Mouse (Mus musculus): Measurements from ENCODE around the gene Epha1. TPM values are rescaled to one million over a fixed set of nuclear protein-coding genes. Genes with fewer than 3 reads are reported as not detected.

Gene Epha1
- polyA plus RNA-seq, 1 experiment from 2014 or later: 1.9 TPM

DNA sequence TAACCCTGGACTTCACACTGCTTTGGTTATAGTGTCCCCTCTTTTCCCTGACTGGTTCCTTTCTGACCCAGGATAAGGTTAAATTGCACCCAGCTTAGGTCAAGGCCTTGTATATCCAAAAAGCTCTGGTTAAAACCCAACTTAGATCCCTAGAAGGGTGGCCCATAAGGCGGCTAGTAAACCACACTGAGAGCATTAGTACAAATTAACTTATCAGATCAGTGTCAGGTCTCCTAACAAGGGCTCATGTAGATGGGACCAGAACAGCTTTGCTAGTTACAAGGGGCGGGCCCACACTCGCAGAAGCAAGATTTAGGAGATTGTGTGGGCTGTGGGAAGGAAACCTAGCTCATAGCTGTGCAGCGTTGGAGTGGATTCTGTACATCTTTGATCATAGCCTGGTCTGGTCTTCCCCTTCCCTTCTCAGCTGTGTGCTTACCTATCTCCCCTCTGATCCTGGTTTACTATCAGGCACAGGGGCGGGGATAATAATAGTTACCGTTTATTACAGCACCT, 3.5 kb upstream of the Epha1 start:
- no peak overlapping the region for H3K4me3 ChIP-seq (ENCODE audit: low read length)
- ATAC-seq (replicated peaks; ENCODE audit: extremely low read depth, insufficient read depth, low FRiP score): no peak
- no peaks in the 10 kb centered on the region for H3K9me3 ChIP-seq (replicated peaks; ENCODE audit: control insufficient read depth, low read length)
- no peaks in the 10 kb centered on the region for H3K36me3 ChIP-seq (ENCODE audit: control insufficient read depth, insufficient read depth)
- H3K4me2 ChIP-seq (ENCODE audit: low read depth, low read length): no peak overlapping the region
- H3K9ac ChIP-seq (ENCODE audit: low read length): 0 out of 2 replicates have a peak overlapping the region, but pooled peaks have one; percentile 7
- H3K4me1 ChIP-seq (ENCODE audit: control insufficient read depth, insufficient read depth, low read length): peaks cover 39% of the 10 kb centered on the region
- no peaks in the 10 kb centered on the region for H3K27me3 ChIP-seq (ENCODE audit: control insufficient read depth, insufficient read depth, low read length)
- WGBS: 59% methylated on average over 6 of the region's 6 CpGs
- peak overlapping the region; percentile 41 for H3K27ac ChIP-seq (ENCODE audit: low read length)

DNA sequence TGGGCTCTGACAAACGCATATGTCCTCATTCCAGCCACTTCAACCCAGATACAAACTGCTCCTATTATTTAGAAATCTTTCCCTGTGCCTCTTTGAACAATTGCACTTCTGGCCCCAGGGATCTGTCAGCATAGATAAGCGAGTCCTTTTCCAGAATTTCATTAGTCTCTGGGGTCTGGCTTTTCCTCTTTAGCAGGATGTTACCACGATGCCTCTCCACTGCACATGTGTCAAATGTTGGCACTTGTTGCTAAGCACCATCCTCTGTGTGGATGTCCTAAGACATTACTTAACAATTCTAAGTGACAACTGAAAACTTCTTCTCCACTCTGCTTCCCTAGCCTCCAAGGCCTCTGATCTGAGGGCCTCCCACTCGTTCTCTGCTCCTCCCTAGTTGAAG, 2.9 kb upstream of the Epha1 start:
- H3K27me3 ChIP-seq (ENCODE audit: control insufficient read depth, insufficient read depth, low read length): no peaks in the 10 kb centered on the region
- H3K4me2 ChIP-seq (ENCODE audit: low read depth, low read length): no peak overlapping the region
- WGBS: 22% methylated on average over 4 of the region's 4 CpGs
- peak; percentile 4; the same call in 1 of the 2 replicates for ATAC-seq (replicated peaks; ENCODE audit: extremely low read depth, insufficient read depth, low FRiP score)
- H3K36me3 ChIP-seq (ENCODE audit: control insufficient read depth, insufficient read depth): no peaks in the 10 kb centered on the region
- peaks cover 34% of the 10 kb centered on the region for H3K4me1 ChIP-seq (ENCODE audit: control insufficient read depth, insufficient read depth, low read length)
- no peaks in the 10 kb centered on the region for H3K9me3 ChIP-seq (replicated peaks; ENCODE audit: control insufficient read depth, low read length)
- H3K27ac ChIP-seq (ENCODE audit: low read length): peak overlapping the region; percentile 41
- 0 out of 2 replicates have a peak overlapping the region, but pooled peaks have one; percentile 7 for H3K9ac ChIP-seq (ENCODE audit: low read length)
- no peak overlapping the region for H3K4me3 ChIP-seq (ENCODE audit: low read length)

DNA sequence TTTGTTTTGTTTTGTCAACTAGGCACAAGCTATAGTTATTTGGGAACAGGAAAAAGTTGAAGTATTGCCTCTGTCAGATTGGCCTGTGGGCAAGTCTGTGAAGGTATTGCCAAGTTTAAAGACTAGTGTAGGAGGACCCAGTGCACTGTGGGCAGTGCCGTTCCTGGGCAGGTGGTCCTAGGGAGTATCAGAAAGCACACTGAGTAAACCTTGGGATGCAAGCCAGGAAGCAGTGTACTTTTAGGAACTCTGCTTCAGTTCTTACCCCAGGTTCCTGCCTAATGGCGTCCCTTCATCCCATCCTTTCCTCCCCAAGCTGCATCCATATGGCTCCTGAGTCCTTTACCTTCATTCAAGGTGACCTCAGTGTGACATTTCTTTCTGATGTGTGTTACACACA, 2.1 kb upstream of the Epha1 start:
- Histone ChIP-seq H3K36me3 (ENCODE audit: control insufficient read depth, insufficient read depth) (no peaks in the 10 kb centered on the region), H3K27me3 (ENCODE audit: control insufficient read depth, insufficient read depth, low read length) (no peaks in the 10 kb centered on the region), H3K27ac (ENCODE audit: low read length) (peak overlapping the region; percentile 41), H3K4me2 (ENCODE audit: low read depth, low read length) (no peak overlapping the region), H3K9me3 (replicated peaks; ENCODE audit: control insufficient read depth, low read length) (no peaks in the 10 kb centered on the region), H3K4me3 (ENCODE audit: low read length) (no peak overlapping the region), H3K9ac (ENCODE audit: low read length) (no peak overlapping the region), H3K4me1 (ENCODE audit: control insufficient read depth, insufficient read depth, low read length) (peaks cover 36% of the 10 kb centered on the region)
- ATAC-seq (replicated peaks; ENCODE audit: extremely low read depth, insufficient read depth, low FRiP score): no peak
- WGBS: 76% methylated on average over 2 of the region's 2 CpGs

DNA sequence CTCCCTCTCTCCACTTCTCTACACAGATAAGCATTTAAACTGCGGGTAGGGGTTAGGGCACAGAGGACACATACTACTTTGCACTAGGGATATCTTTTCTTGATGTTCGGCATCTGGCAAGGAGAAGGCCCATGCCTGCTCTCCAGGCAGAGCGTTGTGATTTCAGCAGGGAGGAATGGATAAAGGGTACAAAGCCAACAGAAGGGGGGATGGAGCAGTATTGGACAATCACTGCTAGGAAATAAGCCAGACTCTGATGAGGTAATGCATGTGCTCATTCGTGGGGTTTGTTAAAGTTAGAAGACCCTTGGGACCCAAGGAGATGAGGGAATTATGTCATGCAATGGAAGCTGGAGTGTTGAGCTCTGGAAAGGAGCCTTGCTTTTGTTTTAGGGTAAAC, 1.6 kb upstream of the Epha1 start:
- Histone ChIP-seq H3K9ac (ENCODE audit: low read length) (no peak overlapping the region), H3K9me3 (replicated peaks; ENCODE audit: control insufficient read depth, low read length) (no peaks in the 10 kb centered on the region), H3K4me2 (ENCODE audit: low read depth, low read length) (no peak overlapping the region), H3K27me3 (ENCODE audit: control insufficient read depth, insufficient read depth, low read length) (no peaks in the 10 kb centered on the region), H3K36me3 (ENCODE audit: control insufficient read depth, insufficient read depth) (no peaks in the 10 kb centered on the region), H3K27ac (ENCODE audit: low read length) (peak overlapping the region; percentile 55; the same call in 1 of the 2 replicates), H3K4me1 (ENCODE audit: control insufficient read depth, insufficient read depth, low read length) (peaks cover 40% of the 10 kb centered on the region), H3K4me3 (ENCODE audit: low read length) (no peak overlapping the region)
- peak; percentile 25; the same call in 1 of the 2 replicates for ATAC-seq (replicated peaks; ENCODE audit: extremely low read depth, insufficient read depth, low FRiP score)
- 26% methylated on average over 4 of the region's 4 CpGs for WGBS

DNA sequence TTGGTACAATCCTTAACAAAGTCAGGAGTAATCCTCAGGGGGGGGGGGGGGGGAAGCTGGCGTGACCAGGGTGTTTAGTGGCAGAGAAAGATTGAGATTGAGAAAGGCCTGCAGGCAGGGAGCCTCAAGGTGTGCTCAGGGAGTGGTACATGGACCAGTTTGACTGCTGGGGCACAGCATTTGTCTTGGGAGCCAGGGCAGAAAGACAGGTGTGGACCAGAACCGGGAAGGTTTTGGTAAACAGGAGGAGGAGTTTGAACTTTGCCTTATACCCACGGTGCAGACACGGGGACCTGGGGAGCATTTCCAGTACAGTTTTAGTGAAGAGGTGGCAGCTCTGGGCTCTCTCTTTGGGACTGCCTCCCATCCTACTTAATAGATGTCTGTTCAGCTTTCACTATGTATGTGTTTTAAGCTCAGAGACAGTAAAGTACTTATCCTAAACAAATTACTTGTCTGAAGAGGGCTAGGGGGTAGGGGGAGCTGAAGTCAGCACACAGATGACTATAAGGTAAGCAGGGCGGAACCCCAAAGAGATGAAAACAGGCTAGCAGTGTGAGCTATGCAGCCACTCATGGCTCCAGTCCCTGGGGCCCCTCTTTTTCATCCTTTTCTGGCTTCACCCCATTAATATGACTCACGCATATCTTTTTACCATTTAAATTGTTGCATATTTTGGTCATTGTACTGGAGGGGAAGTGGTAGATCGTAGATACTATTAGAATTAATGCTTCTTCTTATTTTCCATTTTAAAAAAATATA, 782 bp upstream of the Epha1 start:
- ATAC-seq (replicated peaks; ENCODE audit: extremely low read depth, insufficient read depth, low FRiP score): no peak
- H3K9ac ChIP-seq (ENCODE audit: low read length): peak overlapping the region; percentile 76
- WGBS: 36% methylated on average over 7 of the region's 7 CpGs

DNA sequence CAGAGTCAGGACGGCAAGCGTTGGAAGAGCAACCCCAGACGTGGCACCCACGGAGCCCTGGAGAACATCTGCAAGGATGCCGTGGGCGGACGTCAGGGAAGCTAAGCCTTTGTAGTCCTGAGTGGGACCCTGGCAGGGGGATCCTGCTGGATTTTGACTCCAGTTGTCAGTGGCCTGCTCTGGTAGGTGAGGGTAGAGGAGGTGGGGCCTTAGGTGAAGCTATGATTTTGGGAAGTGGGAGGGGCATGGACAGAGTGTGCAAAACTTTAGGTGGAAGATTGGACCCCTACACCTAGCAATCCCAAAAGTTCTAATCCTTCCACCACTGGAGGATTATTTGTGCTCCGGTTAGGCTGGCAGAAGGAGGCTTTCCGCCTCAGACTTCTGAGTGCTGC, 650 bp downstream of the Epha1 start:
- Histone ChIP-seq H3K4me1 (ENCODE audit: control insufficient read depth, insufficient read depth, low read length) (peaks cover 43% of the 10 kb centered on the region), H3K4me3 (ENCODE audit: low read length) (peak overlapping the region; percentile 66)
- 49% methylated on average over 9 of the region's 9 CpGs for WGBS

More for the DNA sequence above, 782 bp upstream of the Epha1 start:
- no peaks in the 10 kb centered on the region for H3K27me3 ChIP-seq (ENCODE audit: control insufficient read depth, insufficient read depth, low read length)
- peak overlapping the region; percentile 96 for H3K4me2 ChIP-seq (ENCODE audit: low read depth, low read length)
- peaks cover 43% of the 10 kb centered on the region for H3K4me1 ChIP-seq (ENCODE audit: control insufficient read depth, insufficient read depth, low read length)
- H3K4me3 ChIP-seq (ENCODE audit: low read length): peak overlapping the region; percentile 66
- no peak overlapping the region for H3K27ac ChIP-seq (ENCODE audit: low read length)
- H3K9me3 ChIP-seq (replicated peaks; ENCODE audit: control insufficient read depth, low read length): no peaks in the 10 kb centered on the region
- no peaks in the 10 kb centered on the region for H3K36me3 ChIP-seq (ENCODE audit: control insufficient read depth, insufficient read depth)

DNA sequence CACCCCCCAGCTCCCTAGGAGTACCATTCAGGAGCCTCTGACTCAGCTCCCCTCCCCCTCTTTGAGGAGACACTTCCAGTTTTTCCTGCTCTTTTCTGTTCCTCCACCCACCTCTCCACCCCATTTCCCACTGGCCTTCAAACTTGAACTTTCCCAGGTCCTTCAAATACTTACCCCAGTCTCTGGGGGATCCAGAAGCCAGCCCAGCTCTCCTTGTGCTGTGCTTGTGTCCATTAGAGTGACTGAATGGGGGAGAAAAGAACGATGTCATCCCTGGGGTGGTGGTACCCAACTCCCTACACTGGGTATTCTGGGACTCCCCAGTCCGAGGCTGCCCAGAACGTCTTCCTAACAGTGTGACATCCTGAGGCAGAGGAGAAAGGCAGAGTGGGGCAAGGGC, 1.1 kb downstream of the Epha1 start:
- Histone ChIP-seq H3K36me3 (ENCODE audit: control insufficient read depth, insufficient read depth) (no peaks in the 10 kb centered on the region), H3K27ac (ENCODE audit: low read length) (peak overlapping the region; percentile 35; the same call in 1 of the 2 replicates), H3K4me3 (ENCODE audit: low read length) (no peak overlapping the region; the same call in 1 of the 2 replicates), H3K4me2 (ENCODE audit: low read depth, low read length) (peak overlapping the region; percentile 96; the same call in 1 of the 2 replicates), H3K9me3 (replicated peaks; ENCODE audit: control insufficient read depth, low read length) (no peaks in the 10 kb centered on the region), H3K27me3 (ENCODE audit: control insufficient read depth, insufficient read depth, low read length) (no peaks in the 10 kb centered on the region), H3K9ac (ENCODE audit: low read length) (no peak overlapping the region), H3K4me1 (ENCODE audit: control insufficient read depth, insufficient read depth, low read length) (peaks cover 43% of the 10 kb centered on the region)
- WGBS: 29% methylated on average over 3 of the region's 3 CpGs
- no peak for ATAC-seq (replicated peaks; ENCODE audit: extremely low read depth, insufficient read depth, low FRiP score)

More for the DNA sequence above, 650 bp downstream of the Epha1 start:
- no peak for ATAC-seq (replicated peaks; ENCODE audit: extremely low read depth, insufficient read depth, low FRiP score)
- Histone ChIP-seq H3K36me3 (ENCODE audit: control insufficient read depth, insufficient read depth) (no peaks in the 10 kb centered on the region), H3K4me2 (ENCODE audit: low read depth, low read length) (peak overlapping the region; percentile 96), H3K27me3 (ENCODE audit: control insufficient read depth, insufficient read depth, low read length) (no peaks in the 10 kb centered on the region), H3K27ac (ENCODE audit: low read length) (peak overlapping the region; percentile 27), H3K9ac (ENCODE audit: low read length) (peak overlapping the region; percentile 76), H3K9me3 (replicated peaks; ENCODE audit: control insufficient read depth, low read length) (no peaks in the 10 kb centered on the region)

DNA sequence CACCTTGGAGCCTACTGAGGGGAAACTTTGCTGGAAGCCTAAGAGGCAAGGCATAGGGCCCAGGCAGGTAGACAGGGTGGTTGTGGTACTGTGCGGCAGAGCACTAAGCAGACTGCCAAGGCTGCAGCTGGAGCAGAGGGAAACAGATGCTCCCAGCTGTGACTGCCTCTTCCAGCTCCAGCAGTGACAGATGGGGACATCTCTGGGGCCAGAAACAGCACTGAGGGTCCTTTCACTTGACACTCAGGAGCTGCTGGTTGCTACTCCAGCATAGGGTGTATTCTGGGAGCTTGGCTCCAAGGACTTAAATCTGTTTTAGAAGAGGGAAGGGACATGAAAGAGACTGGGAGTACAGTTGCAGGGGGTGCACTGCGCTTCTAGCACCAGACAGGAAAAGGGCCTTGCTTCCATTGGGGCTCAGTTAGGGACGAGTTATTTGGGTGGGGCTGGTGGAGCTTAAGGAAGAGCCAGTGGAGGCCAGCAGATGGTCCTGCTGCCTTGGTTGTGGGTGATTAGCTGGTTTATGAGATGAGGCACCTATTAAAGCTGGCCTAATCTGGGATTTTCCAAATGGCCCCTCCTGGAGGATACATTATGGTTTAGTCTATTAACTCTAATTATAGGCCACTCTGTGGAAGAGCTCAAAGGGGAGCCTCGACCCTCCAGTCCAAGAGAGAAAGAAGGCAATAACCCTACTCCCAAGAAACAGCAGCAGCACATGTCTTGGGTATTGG, 2.3 kb downstream of the Epha1 start:
- Histone ChIP-seq H3K9ac (ENCODE audit: low read length) (no peak overlapping the region), H3K9me3 (replicated peaks; ENCODE audit: control insufficient read depth, low read length) (no peaks in the 10 kb centered on the region), H3K27ac (ENCODE audit: low read length) (peak overlapping the region; percentile 32; the same call in 1 of the 2 replicates), H3K4me3 (ENCODE audit: low read length) (no peak overlapping the region), H3K4me1 (ENCODE audit: control insufficient read depth, insufficient read depth, low read length) (peaks cover 34% of the 10 kb centered on the region), H3K4me2 (ENCODE audit: low read depth, low read length) (no peak overlapping the region), H3K36me3 (ENCODE audit: control insufficient read depth, insufficient read depth) (no peaks in the 10 kb centered on the region), H3K27me3 (ENCODE audit: control insufficient read depth, insufficient read depth, low read length) (no peaks in the 10 kb centered on the region)
- ATAC-seq (replicated peaks; ENCODE audit: extremely low read depth, insufficient read depth, low FRiP score): no peak
- WGBS: 59% methylated on average over 4 of the region's 4 CpGs
